Mouse (Mus musculus) CH12.LX (cell line): ENCODE results near the gene Hmga2. TPM values are rescaled to one million over a fixed set of nuclear protein-coding genes. Genes with fewer than 3 reads are reported as not detected.

Source experiments
- DNase-seq: peaks from one replicate; pipeline ENCODE4 v3.0.0-alpha.2; 2013; ENCODE audit errors: extremely low read depth
- H3K27ac ChIP-seq: 2 replicates; pipeline ENCODE4 v1.5.1; 2012; ENCODE audit warnings: low read depth, mild to moderate bottlenecking, control low read depth, moderate library complexity; ENCODE audit not compliant: insufficient read depth
- H3K27me3 ChIP-seq: replicated peaks from 2 replicates; pipeline ENCODE3; 2012; ENCODE audit warnings: inconsistent platforms
- H3K36me3 ChIP-seq, 2 experiments: replicated peaks in 1 of 2; 2 replicates each; pipeline versions ENCODE3 to v1.6.1; 2012; ENCODE audit warnings: inconsistent platforms in 1 of 2, low read length in 1 of 2, mild to moderate bottlenecking in 1 of 2, mixed read lengths in 1 of 2, moderate library complexity in 1 of 2; ENCODE audit not compliant: control insufficient read depth in 1 of 2, insufficient read depth in 1 of 2
- H3K4me1 ChIP-seq, 2 experiments: 2 replicates each; pipeline ENCODE4 v1.6.1; 2012; ENCODE audit warnings: inconsistent platforms in 1 of 2, moderate library complexity in 1 of 2; ENCODE audit not compliant: insufficient read depth in 2 of 2, control insufficient read depth in 1 of 2
- H3K4me2 ChIP-seq: 2 replicates; pipeline ENCODE4 v1.6.1; 2012; ENCODE audit warnings: low read depth, mild to moderate bottlenecking, control low read depth; ENCODE audit not compliant: poor library complexity, insufficient read depth, severe bottlenecking
- H3K4me3 ChIP-seq, 3 experiments: fragments of 150-350 bp in 1 of 3; sonication (generic) in 1 of 3; replicated peaks in 1 of 3; 2 replicates each; pipeline versions ENCODE3 to v1.5.1; 2011 to 2012; ENCODE audit warnings: low read depth in 2 of 3, low read length in 2 of 3, mild to moderate bottlenecking in 2 of 3, moderate library complexity in 2 of 3, control low read depth in 1 of 3, improper control_type of control experiment in 1 of 3, inconsistent platforms in 1 of 3, mixed read lengths in 1 of 3; ENCODE audit not compliant: poor library complexity in 1 of 3
- H3K79me2 ChIP-seq: replicated peaks from 2 replicates; pipeline ENCODE4 v1.6.1; 2012; ENCODE audit warnings: mild to moderate bottlenecking, moderate library complexity; ENCODE audit not compliant: control insufficient read depth, poor library complexity, insufficient read depth, severe bottlenecking; ENCODE audit errors: extremely low read depth
- H3K9ac ChIP-seq: 2 replicates; pipeline ENCODE4 v1.6.1; 2012; ENCODE audit warnings: low read depth, mild to moderate bottlenecking, control low read depth, moderate library complexity; ENCODE audit not compliant: insufficient read depth
- H3K9me3 ChIP-seq: replicated peaks from 2 replicates; pipeline ENCODE3; 2012; ENCODE audit warnings: low read length, inconsistent platforms, mixed read lengths
- BHLHE40 ChIP-seq: IDR thresholded peaks from 2 replicates; pipeline ENCODE4 v1.6.1; 2011; ENCODE audit warnings: mild to moderate bottlenecking, low read depth, low read length, improper control_type of control experiment
- CHD1 ChIP-seq: IDR thresholded peaks from 2 replicates; pipeline ENCODE4 v1.6.1; 2012; ENCODE audit warnings: low read depth, low read length, improper control_type of control experiment, inconsistent platforms
- CHD2 ChIP-seq: IDR thresholded peaks from 2 replicates; pipeline ENCODE4 v1.6.1; 2011; ENCODE audit warnings: low read length, improper control_type of control experiment
- CTCF ChIP-seq, 2 experiments: IDR thresholded peaks in 1 of 2; conservative IDR thresholded peaks in 1 of 2; 2 replicates each; pipeline ENCODE4 v1.5.1; 2011 to 2012; ENCODE audit warnings: low read depth in 2 of 2, low read length in 2 of 2, improper control_type of control experiment in 1 of 2, inconsistent platforms in 1 of 2, mild to moderate bottlenecking in 1 of 2, moderate library complexity in 1 of 2
- E2F4 ChIP-seq: IDR thresholded peaks from 2 replicates; pipeline ENCODE4 v1.6.1; 2011; ENCODE audit warnings: low read depth, low read length, improper control_type of control experiment; ENCODE audit not compliant: insufficient replicate concordance
- EP300 ChIP-seq: IDR thresholded peaks from 2 replicates; pipeline ENCODE4 v1.6.1; 2011; ENCODE audit warnings: low read length, improper control_type of control experiment
- ETS1 ChIP-seq: conservative IDR thresholded peaks from 2 replicates; pipeline ENCODE4 v1.6.1; 2012; ENCODE audit warnings: low read depth, mild to moderate bottlenecking, inconsistent platforms, low read length, improper control_type of control experiment, moderate library complexity
- IRF4 ChIP-seq: IDR thresholded peaks from 2 replicates; pipeline ENCODE4 v1.6.1; 2014; ENCODE audit warnings: low read depth, mild to moderate bottlenecking, inconsistent platforms, low read length, improper control_type of control experiment
- JUND ChIP-seq: conservative IDR thresholded peaks from 2 replicates; pipeline ENCODE4 v1.6.1; 2011; ENCODE audit warnings: low read depth, low read length, improper control_type of control experiment
- KAT2A ChIP-seq: IDR thresholded peaks from 2 replicates; pipeline ENCODE4 v1.6.1; 2012; ENCODE audit warnings: low read length, improper control_type of control experiment, inconsistent platforms; ENCODE audit not compliant: insufficient replicate concordance
- MAFK ChIP-seq: IDR thresholded peaks from 2 replicates; pipeline ENCODE4 v1.6.1; 2011; ENCODE audit warnings: low read length, improper control_type of control experiment; ENCODE audit not compliant: insufficient replicate concordance
- MAX ChIP-seq: IDR thresholded peaks from 2 replicates; pipeline ENCODE4 v1.6.1; 2011; ENCODE audit warnings: low read length, improper control_type of control experiment
- NELFE ChIP-seq: IDR thresholded peaks from 2 replicates; pipeline ENCODE4 v1.6.1; 2011; ENCODE audit warnings: low read depth, low read length, improper control_type of control experiment
- NRF1 ChIP-seq: IDR thresholded peaks from 2 replicates; pipeline ENCODE4 v1.6.1; 2014; ENCODE audit warnings: low read depth, mild to moderate bottlenecking, inconsistent platforms, low read length, improper control_type of control experiment, moderate library complexity
- POLR2A ChIP-seq: IDR thresholded peaks from 2 replicates; pipeline ENCODE4 v1.6.1; 2011; ENCODE audit warnings: low read depth, mild to moderate bottlenecking, improper control_type of control experiment, low read length
- POLR2AphosphoS2 ChIP-seq: IDR thresholded peaks from 2 replicates; pipeline ENCODE4 v1.6.1; 2011; ENCODE audit warnings: low read depth, low read length, improper control_type of control experiment
- RCOR1 ChIP-seq: conservative IDR thresholded peaks from 2 replicates; pipeline ENCODE4 v1.6.1; 2012; ENCODE audit warnings: low read depth, mild to moderate bottlenecking, inconsistent platforms, low read length, improper control_type of control experiment
- SIN3A ChIP-seq: IDR thresholded peaks from 2 replicates; pipeline ENCODE4 v1.6.1; 2012; ENCODE audit warnings: low read length, improper control_type of control experiment, inconsistent platforms
- SMC3 ChIP-seq: IDR thresholded peaks from 2 replicates; pipeline ENCODE4 v1.6.1; 2011; ENCODE audit warnings: low read depth, low read length, improper control_type of control experiment
- UBTF ChIP-seq: IDR thresholded peaks from 2 replicates; pipeline ENCODE4 v1.6.1; 2012; ENCODE audit warnings: low read depth, mild to moderate bottlenecking, inconsistent platforms, low read length, improper control_type of control experiment, moderate library complexity
- ZC3H11A ChIP-seq: IDR thresholded peaks from 2 replicates; pipeline ENCODE4 v1.6.1; 2012; ENCODE audit warnings: low read depth, mild to moderate bottlenecking, inconsistent platforms, low read length, improper control_type of control experiment
- ZMIZ1 ChIP-seq: IDR thresholded peaks from 2 replicates; pipeline ENCODE4 v1.6.1; 2012; ENCODE audit warnings: low read depth, mild to moderate bottlenecking, inconsistent platforms, low read length, improper control_type of control experiment
- ZNF384 ChIP-seq: IDR thresholded peaks from 2 replicates; pipeline ENCODE4 v1.6.1; 2012; ENCODE audit warnings: low read depth, low read length, improper control_type of control experiment, inconsistent platforms
- dilution Hi-C: fragments of 300-500 bp; cut with MboI; formaldehyde crosslinking; loops from 2 replicates; pipeline ENCODE4 v1.14.3; 2020; ENCODE audit warnings: low sequenced_read_pairs; ENCODE audit not compliant: extremely low pct_unique_long_range_greater_than_20kb, extremely low pct_ligation_motif_present
- in situ Hi-C: fragments of 300-500 bp; cut with MboI; formaldehyde crosslinking; loops from 3 replicates; pipeline ENCODE4 v1.14.3; 2019; ENCODE audit warnings: low sequenced_read_pairs, low pct_ligation_motif_present, low pct_unique_long_range_greater_than_20kb, mixed read lengths
- polyA plus RNA-seq: library from polyadenylated mRNA; unstranded; fragments of >175 nt; gene quantifications from 2 replicates; pipeline ENCODE4 v1.2.1, GENCODE M21; 2012; ENCODE audit warnings: low read depth; ENCODE audit not compliant: insufficient read length
- total RNA-seq, 2 experiments: library from RNA; depleted of rRNA; stranded (reverse); fragments of 300-350 nt in 1 of 2; fragments of >200 nt in 1 of 2; gene quantifications; 2 replicates each; pipeline ENCODE4 v1.2.3; 2012 to 2014

Hmga2 gene
- total and polyA plus RNA-seq, 3 experiments, result not detected

- no peak overlapping the region for H3K9ac ChIP-seq
- no peaks in the 10 kb centered on the region for H3K27me3 ChIP-seq
- no peak overlapping the region for H3K4me2 ChIP-seq
- H3K4me3 ChIP-seq, result no peak overlapping the region
- no peak for DNase-seq
- no peak overlapping the region for H3K27ac ChIP-seq
- H3K79me2 ChIP-seq, result no peaks in the 10 kb centered on the region
- H3K36me3 ChIP-seq, result no peaks in the 10 kb centered on the region
- no peaks in the 10 kb centered on the region for H3K4me1 ChIP-seq
- dilution Hi-C loops, result no loop called here
- H3K9me3 ChIP-seq, result peaks cover 41% of the 10 kb centered on the region
- in situ Hi-C loops, result no loop called here
- TF ChIP-seq IRF4 (no peak), UBTF (no peak), CHD2 (no peak), NRF1 (no peak), KAT2A (no peak), SIN3A (no peak), SMC3 (no peak), POLR2AphosphoS2 (no peak), JUND (no peak), EP300 (no peak), ZC3H11A (no peak)
These were observed 86.6 kb downstream of the Hmga2 start for GRCm38 (mm10) chr10:120389707-120390106.

DNA sequence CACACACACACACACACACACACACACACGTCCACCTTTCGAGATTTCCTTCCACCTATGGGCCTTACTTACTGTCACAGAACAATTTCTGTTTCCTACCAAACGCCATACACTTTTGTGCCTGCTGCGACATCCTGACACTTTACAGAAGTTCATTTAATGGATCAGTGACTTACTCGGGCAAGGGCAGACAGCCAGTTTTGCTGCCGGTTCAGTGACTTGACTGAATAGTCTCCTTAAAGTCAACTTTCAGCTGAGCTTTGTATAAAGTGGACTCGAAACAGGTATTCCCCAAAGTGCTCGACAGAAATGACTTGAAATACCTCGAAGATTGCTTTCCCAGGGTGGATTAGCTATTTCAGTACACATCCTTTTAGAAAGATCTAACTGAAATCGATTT is 87.3 kb downstream of the Hmga2 start:
- in situ Hi-C loops, result no loop called here
- H3K4me1 ChIP-seq, result no peaks in the 10 kb centered on the region
- no peak overlapping the region for H3K27ac ChIP-seq
- no peak overlapping the region for H3K9ac ChIP-seq
- H3K9me3 ChIP-seq, result peaks cover 44% of the 10 kb centered on the region
- no peak overlapping the region for H3K4me3 ChIP-seq
- H3K36me3 ChIP-seq, result no peaks in the 10 kb centered on the region
- DNase-seq, result no peak
- H3K79me2 ChIP-seq, result no peaks in the 10 kb centered on the region
- TF ChIP-seq SMC3, result no peak
- TF ChIP-seq ZC3H11A, result no peak
- no peak for TF ChIP-seq MAFK
- TF ChIP-seq E2F4, result no peak
- no peak for TF ChIP-seq ZNF384
- no peak for TF ChIP-seq NELFE
- TF ChIP-seq ETS1, result no peak
- no peak for TF ChIP-seq IRF4
- TF ChIP-seq POLR2A, result no peak
- no peak for TF ChIP-seq RCOR1
- TF ChIP-seq BHLHE40, result no peak
- no peak for TF ChIP-seq CTCF (conservative IDR thresholded peaks at IDR 0.05 in 1 of 2, IDR thresholded peaks at IDR 0.05 in 1 of 2; ENCODE audit: low read depth in 2 of 2, low read length in 2 of 2)
- TF ChIP-seq JUND, result no peak
- TF ChIP-seq CHD1, result no peak
- no peak for TF ChIP-seq UBTF
- TF ChIP-seq MAX, result no peak
- TF ChIP-seq ZMIZ1, result no peak
- H3K27me3 ChIP-seq, result no peaks in the 10 kb centered on the region
- H3K4me2 ChIP-seq, result no peak overlapping the region
- dilution Hi-C loops, result no loop called here
